Comparison of ENCODE assay signal across 12 mouse cellular contexts in genomic region chr12:111517901-111518300, GRCm38 (mm10). TPM values are rescaled to one million over a fixed set of nuclear protein-coding genes. Genes with fewer than 3 reads are reported as not detected.
A peak's percentile ranks its signal among the peaks of the same experiment; 100 is the strongest.
DNase-seq lines count a peak whose midpoint lies in the region; ATAC-seq lines count a peak whose summit lies in the region.
"Had no signal": no experiment of that assay in that cellular context is flagged by ENCODE, and none has a peak within 500 bp of the region (broad histone marks: within the 10 kb centered on the region; RNA-seq: fewer than 3 reads in every experiment).

No protein-coding gene starts in this region.

- peak; percentile 68 for DNase-seq in spleen, adult 12 weeks (ENCODE audit: low spot score)
- no peak for DNase-seq in spleen, adult 18-20 months
- no peak for DNase-seq in thymus, adult 18-20 months
- DNase-seq in frontal cortex, adult 2 months (ENCODE audit: extremely low spot score in 1 of 2, low spot score in 1 of 2), result no peak
- DNase-seq: cerebellum, adult 2 months; kidney, adult 9 months; lung, adult 18-20 months had no signal

- H3K4me2 ChIP-seq in liver, embryonic 16.5 days (ENCODE audit: low read depth, low read length), result peak overlapping the region; percentile 61
- no peak overlapping the region for H3K4me2 ChIP-seq in forebrain, embryonic 13.5 days
- H3K4me2 ChIP-seq: hindbrain, embryonic 15.5 days; neural tube, embryonic 15.5 days had no signal

- H3K4me1 ChIP-seq in erythroblast, embryonic 14.5 days (ENCODE audit: control insufficient read depth), result peaks cover 80% of the 10 kb centered on the region
- peaks cover 52% of the 10 kb centered on the region for H3K4me1 ChIP-seq in liver, embryonic 16.5 days (ENCODE audit: control insufficient read depth, low read depth, low read length)
- H3K4me1 ChIP-seq in forebrain, embryonic 13.5 days, result no peaks in the 10 kb centered on the region

- peak overlapping the region; percentile 58 for H3K4me3 ChIP-seq in erythroblast, embryonic 14.5 days (replicated peaks)
- peak overlapping the region; percentile 37 for H3K4me3 ChIP-seq in liver, embryonic 16.5 days (ENCODE audit: low read depth, low read length)
- no peak overlapping the region for H3K4me3 ChIP-seq in forebrain, embryonic 13.5 days
- H3K4me3 ChIP-seq: hindbrain, embryonic 15.5 days; neural tube, embryonic 15.5 days had no signal

- peak overlapping the region; percentile 97 for H3K27ac ChIP-seq in liver, embryonic 16.5 days (ENCODE audit: low read length)
- H3K27ac ChIP-seq in forebrain, embryonic 13.5 days, result no peak overlapping the region
- H3K27ac ChIP-seq: hindbrain, embryonic 15.5 days; neural tube, embryonic 15.5 days had no signal

- peaks cover 26% of the 10 kb centered on the region for H3K36me3 ChIP-seq in erythroblast, embryonic 14.5 days (ENCODE audit: control insufficient read depth)
- no peaks in the 10 kb centered on the region for H3K36me3 ChIP-seq in liver, embryonic 16.5 days (ENCODE audit: control insufficient read depth, insufficient read depth)
- no peaks in the 10 kb centered on the region for H3K36me3 ChIP-seq in forebrain, embryonic 13.5 days (ENCODE audit: poor library complexity, severe bottlenecking)
- H3K36me3 ChIP-seq: hindbrain, embryonic 15.5 days; neural tube, embryonic 15.5 days had no signal

- peak overlapping the region; percentile 67 for H3K9ac ChIP-seq in liver, embryonic 16.5 days (ENCODE audit: low read depth, low read length)
- H3K9ac ChIP-seq in forebrain, embryonic 13.5 days, result no peak overlapping the region
- H3K9ac ChIP-seq: hindbrain, embryonic 15.5 days; neural tube, embryonic 15.5 days had no signal

- peak; percentile 91 for ATAC-seq in liver, embryonic 16.5 days (ENCODE audit: low read depth)
- no peak for ATAC-seq in forebrain, embryonic 13.5 days

- H3K9me3 ChIP-seq in erythroblast, embryonic 14.5 days (ENCODE audit: control insufficient read depth, low read length), result peaks cover 7% of the 10 kb centered on the region
- H3K9me3 ChIP-seq in liver, embryonic 16.5 days (replicated peaks; ENCODE audit: control insufficient read depth, low read length), result no peaks in the 10 kb centered on the region; the same call in 1 of the 2 replicates
- H3K9me3 ChIP-seq in forebrain, embryonic 13.5 days (replicated peaks), result peaks cover 13% of the 10 kb centered on the region; the same call in 1 of the 2 replicates
- H3K9me3 ChIP-seq: hindbrain, embryonic 15.5 days had no signal

- peaks cover 17% of the 10 kb centered on the region for H3K27me3 ChIP-seq in erythroblast, embryonic 14.5 days (ENCODE audit: control insufficient read depth)
- no peaks in the 10 kb centered on the region for H3K27me3 ChIP-seq in liver, embryonic 16.5 days (ENCODE audit: control insufficient read depth, insufficient read depth, low read depth, low read length)
- no peaks in the 10 kb centered on the region for H3K27me3 ChIP-seq in forebrain, embryonic 13.5 days
- H3K27me3 ChIP-seq: hindbrain, embryonic 15.5 days; neural tube, embryonic 15.5 days had no signal

- WGBS in liver, embryonic 16.5 days (ENCODE audit: insufficient replicate concordance), result 20% methylated on average over 4 of the region's 4 CpGs
- 73% methylated on average over 4 of the region's 4 CpGs for WGBS in forebrain, embryonic 13.5 days

RNA-seq across cellular contexts. Expression of gene Eif5, which starts 19.9 kb away (rescaled TPM):
- polyA plus RNA-seq in erythroblast, embryonic 14.5 days (2012), result 16.6 and 23.0 TPM in 2 replicates
- 522 and 558 TPM in 2 replicates for polyA plus RNA-seq in liver, embryonic 16.5 days (2015; fragmentation: Nextera tagmentation; extraction: Ambion mirVana)
- polyA plus RNA-seq in frontal cortex, adult 2 months (2012; rRNA removed), result 150 and 178 TPM in 2 replicates
- polyA plus RNA-seq in forebrain, embryonic 13.5 days (2015; fragmentation: Nextera tagmentation; extraction: Ambion mirVana), result 667 and 695 TPM in 2 replicates

RNA-seq across cellular contexts. Expression of gene Gm266, which starts 32.3 kb away (rescaled TPM):
- polyA plus RNA-seq in erythroblast, embryonic 14.5 days (2012), result not detected in 2 replicates
- polyA plus RNA-seq in liver, embryonic 16.5 days (2015; fragmentation: Nextera tagmentation; extraction: Ambion mirVana), result 0.46 and 0.52 TPM in 2 replicates
- polyA plus RNA-seq in frontal cortex, adult 2 months (2012; rRNA removed), result 6.4 and 7.4 TPM in 2 replicates
- polyA plus RNA-seq in forebrain, embryonic 13.5 days (2015; fragmentation: Nextera tagmentation; extraction: Ambion mirVana), result 0.40 and 1.0 TPM in 2 replicates

RNA-seq across cellular contexts. Expression of gene Mark3, which starts 56.4 kb away (rescaled TPM):
- 2.0 and 2.4 TPM in 2 replicates for polyA plus RNA-seq in erythroblast, embryonic 14.5 days (2012)
- polyA plus RNA-seq in liver, embryonic 16.5 days (2015; fragmentation: Nextera tagmentation; extraction: Ambion mirVana), result 7.0 and 9.2 TPM in 2 replicates
- polyA plus RNA-seq in frontal cortex, adult 2 months (2012; rRNA removed), result 78.7 and 81.9 TPM in 2 replicates
- 44.2 and 47.2 TPM in 2 replicates for polyA plus RNA-seq in forebrain, embryonic 13.5 days (2015; fragmentation: Nextera tagmentation; extraction: Ambion mirVana)
